Mouse (Mus musculus) left cerebral cortex, adult 9 months (tissue): ENCODE data around the gene Prl8a2.

ENCODE experiments used
- DNase-seq, 2 experiments: peaks; one replicate each; pipeline ENCODE4 v3.0.0; 2022; ENCODE audit warnings: low spot score in 2 of 2

Gene Prl8a2

GRCm38 (mm10) chr13:27345373-27345772, at the start of gene Prl8a2:
Gene Prl8a2, plus strand, starts transcription at chr13:27345673.
- no peak for DNase-seq

GRCm38 (mm10) chr13:27312334-27313225, 32.9 kb upstream of the Prl8a2 start, which contains the start of gene Prl6a1:
Gene Prl6a1, plus strand, starts transcription at chr13:27312627.
- DNase-seq: no peak

GRCm38 (mm10) chr13:27334989-27335388, 10.5 kb upstream of the Prl8a2 start:
- DNase-seq: no peak

- no peak for DNase-seq
Observed at GRCm38 (mm10) chr13:27342733-27343275, 2.7 kb upstream of the Prl8a2 start.

- no peak for DNase-seq
Observed at GRCm38 (mm10) chr13:27390746-27391145, 45.3 kb downstream of the Prl8a2 start, which contains the start of gene Prl2b1. Gene Prl2b1, minus strand, starts transcription at chr13:27390846.

GRCm38 (mm10) chr13:27399061-27399724, 53.7 kb downstream of the Prl8a2 start:
- DNase-seq: no peak
